Mouse (Mus musculus) lung, embryonic 14.5 days (tissue): ENCODE measurements around the gene Fbxw4. TPM values are rescaled to one million over a fixed set of nuclear protein-coding genes. Genes with fewer than 3 reads are reported as not detected.
A peak's percentile ranks its signal among the peaks of the same experiment; 100 is the strongest.

ENCODE experiments used
- ATAC-seq: fragments of 200-750 bp; cut with Nextera tagmentation; 2 replicates; pipeline ENCODE4 v1.8.0; 2017; ENCODE audit warnings: mild to moderate bottlenecking, moderate TSS enrichment, moderate library complexity; ENCODE audit not compliant: insufficient read depth
- DNase-seq: peaks from one replicate; pipeline ENCODE4 v3.0.0-alpha.2; 2015
- H3K27ac ChIP-seq: fragments of 300-500 bp; sonication (generic); 2 replicates; pipeline ENCODE4 v1.5.1; 2014; ENCODE audit warnings: low read depth, mild to moderate bottlenecking, moderate library complexity
- H3K27me3 ChIP-seq: fragments of 300-500 bp; sonication (generic); 2 replicates; pipeline ENCODE4 v1.6.1; 2014; ENCODE audit warnings: low read length, control low read depth; ENCODE audit not compliant: insufficient read depth
- H3K36me3 ChIP-seq: fragments of 300-500 bp; sonication (generic); 2 replicates; pipeline ENCODE4 v1.6.1; 2014; ENCODE audit warnings: control low read depth; ENCODE audit not compliant: insufficient read depth
- H3K4me1 ChIP-seq: fragments of 300-500 bp; sonication (generic); 2 replicates; pipeline ENCODE4 v1.6.1; 2014; ENCODE audit warnings: antibody characterized with exemption, control low read depth; ENCODE audit not compliant: insufficient read depth
- H3K4me2 ChIP-seq: fragments of 300-500 bp; sonication (generic); 2 replicates; pipeline ENCODE4 v1.6.1; 2014; ENCODE audit warnings: mild to moderate bottlenecking
- H3K4me3 ChIP-seq: fragments of 300-500 bp; sonication (generic); 2 replicates; pipeline ENCODE4 v1.5.1; 2014; ENCODE audit warnings: low read depth, low read length
- H3K9ac ChIP-seq: fragments of 300-500 bp; sonication (generic); 2 replicates; pipeline ENCODE4 v1.6.1; 2014
- H3K9me3 ChIP-seq: fragments of 300-500 bp; sonication (generic); 2 replicates; pipeline ENCODE4 v1.6.1; 2016; ENCODE audit warnings: low read depth, low read length, control low read depth
- CTCF ChIP-seq: IDR thresholded peaks from 2 replicates; pipeline ENCODE4 v1.5.1; 2016; ENCODE audit warnings: antibody characterized with exemption, low read depth
- WGBS: fragments of 180-500 bp; shearing (Covaris S2); extraction: QIAGEN DNeasy Blood & Tissue Kit; methylation state at CpG from one replicate; pipeline ENCODE4 v1.1.7; 2014; 5-methylcytosine and 5-hydroxymethylcytosine counted together
- polyA plus RNA-seq: library from polyadenylated mRNA; unstranded; fragments of >200 nt; fragmentation: Nextera tagmentation; extraction: Ambion mirVana; gene quantifications from 2 replicates; pipeline ENCODE4 v1.2.1, GENCODE M21; 2014

Gene Fbxw4
- polyA plus RNA-seq, 1 experiment from 2014 or later, result 7.5 TPM

- Histone ChIP-seq H3K4me3 (peak overlapping the region; percentile 41), H3K27me3 (peaks cover 47% of the 10 kb centered on the region), H3K4me1 (peaks cover 2% of the 10 kb centered on the region; the same call in 1 of the 2 replicates), H3K4me2 (peak overlapping the region; percentile 75), H3K36me3 (no peaks in the 10 kb centered on the region), H3K27ac (no peak overlapping the region), H3K9me3 (no peaks in the 10 kb centered on the region), H3K9ac (no peak overlapping the region; the same call in 1 of the 2 replicates)
- no peak for TF ChIP-seq CTCF
- DNase-seq, result no peak
- 33% methylated on average over 8 of the region's 8 CpGs for WGBS
- ATAC-seq, result no peak
These were observed 119.3 kb downstream of the Fbxw4 start for GRCm38 (mm10) chr19:45540657-45541408.

GRCm38 (mm10) chr19:45537505-45537904 lies 122.6 kb downstream of the Fbxw4 start:
- ATAC-seq (no peak), DNase-seq (peak; percentile 70)
- Histone ChIP-seq H3K27ac (no peak overlapping the region), H3K4me3 (no peak overlapping the region), H3K27me3 (peaks cover 26% of the 10 kb centered on the region), H3K9me3 (no peaks in the 10 kb centered on the region), H3K4me2 (no peak overlapping the region), H3K4me1 (peaks cover 2% of the 10 kb centered on the region; the same call in 1 of the 2 replicates), H3K36me3 (no peaks in the 10 kb centered on the region), H3K9ac (no peak overlapping the region)
- peak; percentile 78 for TF ChIP-seq CTCF
- WGBS, result 36% methylated on average over 1 of the region's 1 CpGs

DNA sequence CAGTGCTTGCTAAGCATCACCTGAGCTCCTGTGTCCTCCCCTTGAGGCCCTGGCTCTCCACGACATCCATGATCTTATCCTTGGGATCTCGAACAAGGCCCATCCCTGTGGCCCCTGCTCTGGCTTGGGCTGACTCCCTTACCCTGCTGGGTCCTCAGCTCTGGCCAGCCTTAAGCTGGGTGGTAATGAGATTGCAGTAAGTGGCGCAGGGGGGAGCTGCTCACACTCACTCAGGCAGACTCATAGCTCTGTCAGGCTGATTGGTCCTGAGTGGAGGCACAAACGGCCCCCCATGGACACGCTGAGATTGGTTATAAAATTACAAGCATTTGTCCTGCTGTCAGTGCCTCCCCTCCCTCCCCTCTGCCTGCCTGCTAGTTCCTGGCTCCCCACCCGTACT lies 124.2 kb downstream of the Fbxw4 start:
- Histone ChIP-seq H3K4me2 (no peak overlapping the region), H3K4me1 (peaks cover 1% of the 10 kb centered on the region; the same call in 1 of the 2 replicates), H3K27me3 (peaks cover 11% of the 10 kb centered on the region), H3K9me3 (no peaks in the 10 kb centered on the region), H3K27ac (no peak overlapping the region), H3K9ac (no peak overlapping the region), H3K4me3 (no peak overlapping the region), H3K36me3 (no peaks in the 10 kb centered on the region)
- 37% methylated on average over 6 of the region's 6 CpGs for WGBS
- ATAC-seq (no peak), DNase-seq (no peak)
- no peak for TF ChIP-seq CTCF

DNA sequence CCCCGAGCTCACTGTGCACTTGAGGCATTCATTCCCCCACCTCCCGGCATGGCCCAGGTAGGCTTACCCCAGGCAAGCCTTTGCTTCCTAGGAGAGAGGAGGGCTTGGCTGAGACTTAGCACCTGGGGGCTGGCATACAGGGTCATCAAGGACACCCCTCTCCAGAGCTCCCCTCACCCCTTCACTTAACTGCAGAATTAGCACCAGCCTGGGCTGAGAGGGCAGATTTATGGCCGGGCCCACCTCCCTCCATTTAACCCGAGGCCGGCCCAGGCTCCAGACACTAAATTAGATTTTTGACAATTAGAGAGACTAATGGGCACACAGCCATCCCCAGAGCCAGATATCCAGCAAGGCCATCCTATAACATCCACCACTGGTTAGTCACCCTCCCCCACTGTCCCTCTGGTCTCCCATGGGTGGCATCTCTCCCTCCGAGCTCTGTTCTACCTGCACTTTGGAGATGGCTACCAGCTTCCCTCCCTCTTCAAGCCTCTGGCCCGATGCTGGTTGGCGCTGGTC lies 124.8 kb downstream of the Fbxw4 start:
- no peak overlapping the region for H3K9ac ChIP-seq
- TF ChIP-seq CTCF, result no peak
- ATAC-seq, result no peak
- H3K36me3 ChIP-seq, result 0 out of 2 replicates have a peak, but pooled peaks cover 2% of the 10 kb centered on the region
- no peaks in the 10 kb centered on the region for H3K9me3 ChIP-seq
- H3K4me2 ChIP-seq, result no peak overlapping the region
- peaks cover 5% of the 10 kb centered on the region; the same call in 1 of the 2 replicates for H3K27me3 ChIP-seq
- H3K27ac ChIP-seq, result no peak overlapping the region
- H3K4me3 ChIP-seq, result no peak overlapping the region
- DNase-seq, result no peak
- no peaks in the 10 kb centered on the region; the same call in 1 of the 2 replicates for H3K4me1 ChIP-seq
- 69% methylated on average over 8 of the region's 8 CpGs for WGBS

GRCm38 (mm10) chr19:45533617-45534016 lies 126.5 kb downstream of the Fbxw4 start:
- ATAC-seq (no peak), DNase-seq (no peak)
- Histone ChIP-seq H3K27me3 (no peaks in the 10 kb centered on the region), H3K9me3 (no peaks in the 10 kb centered on the region), H3K4me3 (no peak overlapping the region), H3K27ac (no peak overlapping the region), H3K4me1 (no peaks in the 10 kb centered on the region; the same call in 1 of the 2 replicates), H3K4me2 (no peak overlapping the region), H3K9ac (no peak overlapping the region), H3K36me3 (peaks cover 11% of the 10 kb centered on the region; the same call in 1 of the 2 replicates)
- TF ChIP-seq CTCF, result no peak
- 50% methylated on average over 7 of the region's 7 CpGs for WGBS

DNA sequence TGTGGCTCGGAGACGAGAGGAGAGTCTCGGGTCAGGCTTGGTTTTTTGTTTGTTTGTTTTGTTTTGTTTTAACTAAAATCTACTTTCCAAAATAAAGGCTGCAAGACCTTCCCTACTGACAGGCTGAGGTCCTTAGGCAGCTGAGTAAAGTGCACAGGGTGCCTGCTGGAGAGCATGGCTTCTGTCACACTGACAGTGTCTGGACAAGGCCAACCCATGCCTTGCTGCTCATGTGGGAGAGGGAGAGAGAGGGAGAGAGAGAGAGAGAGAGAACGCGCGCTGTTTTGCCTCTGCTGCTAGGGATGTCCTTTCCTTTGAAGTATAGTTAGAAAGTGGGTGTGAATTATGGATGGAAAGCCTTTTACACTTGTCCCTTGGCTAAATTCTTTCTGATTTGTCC lies 128.6 kb downstream of the Fbxw4 start:
- WGBS, result 48% methylated on average over 6 of the region's 6 CpGs
- Histone ChIP-seq H3K27me3 (no peaks in the 10 kb centered on the region), H3K4me2 (no peak overlapping the region), H3K4me3 (no peak overlapping the region), H3K4me1 (no peaks in the 10 kb centered on the region; the same call in 1 of the 2 replicates), H3K27ac (no peak overlapping the region), H3K9me3 (no peaks in the 10 kb centered on the region), H3K36me3 (peaks cover 24% of the 10 kb centered on the region), H3K9ac (no peak overlapping the region)
- ATAC-seq, result no peak
- no peak for TF ChIP-seq CTCF
- DNase-seq, result no peak

DNA sequence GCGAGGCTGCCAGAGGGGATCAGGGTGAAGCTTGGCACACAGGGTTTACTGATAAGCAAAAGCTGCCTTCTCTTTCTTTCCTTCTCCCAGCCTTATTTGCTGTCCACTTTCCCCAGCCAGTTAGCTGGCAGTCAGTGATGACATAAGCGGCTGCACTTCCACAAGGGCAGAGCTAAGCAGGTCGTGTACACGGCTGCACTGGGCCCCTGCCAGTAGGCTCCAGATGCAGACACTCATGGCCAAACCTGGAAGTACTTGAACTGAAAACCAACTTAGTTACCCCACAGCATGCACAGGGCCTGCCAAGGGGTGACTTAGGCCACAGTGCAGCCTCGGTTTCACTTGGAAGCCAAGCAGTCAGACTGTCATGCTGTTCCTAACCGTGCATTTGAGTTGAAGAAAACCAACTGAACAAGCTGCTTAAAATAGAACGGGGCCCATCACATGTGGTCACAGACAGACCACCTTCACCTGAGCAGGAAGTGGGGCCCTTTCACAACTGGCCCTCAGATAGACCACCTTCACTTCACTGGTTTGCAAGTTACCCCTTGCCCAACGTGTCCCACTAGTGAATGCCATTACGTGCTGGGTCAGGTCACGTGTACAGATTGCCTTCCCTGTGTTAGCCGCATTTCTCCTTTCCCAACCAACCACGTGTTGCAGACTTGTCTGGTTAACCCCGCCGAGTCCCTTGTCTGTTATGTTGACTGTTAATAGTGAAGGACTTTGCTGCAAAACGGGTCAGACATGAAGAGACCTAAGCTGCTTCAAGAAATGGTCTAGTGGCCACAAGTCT lies 129.7 kb downstream of the Fbxw4 start:
- no peak overlapping the region for H3K9ac ChIP-seq
- WGBS, result 55% methylated on average over 15 of the region's 15 CpGs
- peak overlapping the region; percentile 69 for H3K27ac ChIP-seq
- no peak overlapping the region for H3K4me3 ChIP-seq
- H3K27me3 ChIP-seq, result no peaks in the 10 kb centered on the region
- no peaks in the 10 kb centered on the region; the same call in 1 of the 2 replicates for H3K4me1 ChIP-seq
- DNase-seq (peak; percentile 53), ATAC-seq (peak; percentile 49; the same call in 1 of the 2 replicates)
- H3K36me3 ChIP-seq, result peaks cover 24% of the 10 kb centered on the region
- no peaks in the 10 kb centered on the region for H3K9me3 ChIP-seq
- TF ChIP-seq CTCF, result no peak
- H3K4me2 ChIP-seq, result no peak overlapping the region
